Mouse (Mus musculus) gastrocnemius, adult 2 months (tissue): ENCODE data around the gene Mlkl. TPM values are rescaled to one million over a fixed set of nuclear protein-coding genes. Genes with fewer than 3 reads are reported as not detected.
A peak's percentile ranks its signal among the peaks of the same experiment; 100 is the strongest.

Experiments used
- DNase-seq: peaks from one replicate; pipeline ENCODE4 v3.0.0; 2022
- H3K27ac ChIP-seq: fragments of 200-600 bp; 2 replicates; pipeline ENCODE4 v1.8.1; 2022; ENCODE audit warnings: mild to moderate bottlenecking
- H3K4me3 ChIP-seq: fragments of 200-600 bp; 2 replicates; pipeline ENCODE4 v1.8.1; 2022; ENCODE audit warnings: mild to moderate bottlenecking, moderate library complexity
- CTCF ChIP-seq: fragments of 200-600 bp; IDR thresholded peaks from 2 replicates; pipeline ENCODE4 v1.8.1; 2022; ENCODE audit warnings: antibody characterized with exemption, mild to moderate bottlenecking, moderate library complexity
- intact Hi-C: fragments of 180-260 bp; cut with DNase I; formaldehyde crosslinking; loops from one replicate; pipeline ENCODE4 v1.15.1; 2025
- long read RNA-seq, 2 experiments: library from polyadenylated mRNA; stranded (forward); transcript quantifications; one replicate each; pipeline ENCODE4 v2.0.0; 2021
- total RNA-seq, 2 experiments: library from RNA; stranded (reverse); gene quantifications; 2 replicates each; pipeline ENCODE4 v1.2.3; 2021

The Mlkl gene
- 1 to 10 TPM in 1 of 2 experiments, under 1 TPM in 1; 0.77 to 1.4 TPM for total RNA-seq
- long read RNA-seq, experiment 1, partial matches to known transcripts, result 0 of 1 reads
- long read RNA-seq, experiment 1, other reads (novel, unspliced or antisense), result 0 of 1 reads
- long read RNA-seq, experiment 2, partial matches to known transcripts, result 0 of 1 reads
- long read RNA-seq, experiment 2, other reads (novel, unspliced or antisense), result 0 of 1 reads

DNA sequence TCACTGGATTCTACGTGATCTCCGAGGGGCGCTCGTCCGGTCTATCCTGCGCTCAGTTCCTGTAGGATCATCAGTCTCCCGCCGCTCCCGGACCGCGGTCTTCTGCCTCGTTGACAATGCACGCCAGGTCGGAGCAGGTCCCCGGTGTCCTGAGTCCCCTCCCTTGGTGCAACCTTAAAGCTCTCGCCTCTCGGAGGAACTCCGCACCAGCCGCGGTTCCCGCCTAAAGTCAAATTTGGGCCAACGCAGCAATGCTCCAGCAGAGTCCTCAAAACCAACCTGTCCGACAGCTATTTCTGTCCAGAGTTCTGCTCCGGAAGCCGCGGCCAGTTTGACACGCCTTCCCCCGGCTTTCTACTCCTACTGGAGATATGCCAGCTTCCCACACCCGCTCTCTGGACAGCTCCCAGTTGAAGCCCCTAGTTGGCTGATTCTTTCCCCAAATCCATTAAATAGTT lies at the start of gene Mlkl:
TSS of gene Mlkl (minus strand) at position 288 of the 458 bp plus-strand sequence.
- peak within 1 kb of the TSS; percentile 70 for H3K4me3 ChIP-seq
- peak within 1 kb of the TSS; percentile 78 for H3K27ac ChIP-seq
- no peak for TF ChIP-seq CTCF
- intact Hi-C loops, result no loop called here
- DNase-seq, result peak; percentile 58

GRCm38 (mm10) chr8:111385915-111386314 lies 47.9 kb upstream of the Mlkl start:
- intact Hi-C loops, result no loop called here

GRCm38 (mm10) chr8:111384628-111385027 lies 46.7 kb upstream of the Mlkl start:
- Histone ChIP-seq H3K4me3 (no peak overlapping the region), H3K27ac (no peak overlapping the region)
- intact Hi-C loops, result no loop called here
- no peak for DNase-seq
- TF ChIP-seq CTCF, result no peak

More at GRCm38 (mm10) chr8:111385915-111386314, 47.9 kb upstream of the Mlkl start:
- H3K27ac ChIP-seq, result no peak overlapping the region
- TF ChIP-seq CTCF, result no peak
- DNase-seq, result no peak
- no peak overlapping the region for H3K4me3 ChIP-seq

GRCm38 (mm10) chr8:111375192-111375591 lies 37.2 kb upstream of the Mlkl start:
- peak overlapping the region; percentile 31; the same call in 1 of the 2 replicates for H3K27ac ChIP-seq
- intact Hi-C loops, result no loop called here
- H3K4me3 ChIP-seq, result no peak overlapping the region
- no peak for TF ChIP-seq CTCF
- DNase-seq, result no peak

DNA sequence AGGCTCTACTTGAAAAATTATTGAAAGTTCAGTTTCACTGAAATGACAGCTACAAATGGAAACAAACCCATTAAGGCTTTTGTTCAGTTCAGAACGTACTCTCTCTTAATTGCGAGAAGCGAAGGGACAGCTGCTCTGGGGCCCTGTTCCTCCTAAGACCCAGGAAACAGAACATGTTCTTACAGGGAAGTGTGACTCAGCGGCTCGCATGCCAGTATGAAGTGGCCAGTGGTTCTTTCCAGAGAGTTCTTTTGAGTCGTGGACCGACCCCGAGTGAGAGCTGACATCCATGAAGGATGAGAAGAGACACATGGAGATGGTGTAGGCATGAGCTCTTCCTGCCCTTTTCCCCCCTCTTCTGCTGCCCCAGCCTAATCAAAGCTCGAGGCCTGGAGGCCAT lies 31.7 kb upstream of the Mlkl start:
- no peak for DNase-seq
- intact Hi-C loops, result no loop called here
- H3K27ac ChIP-seq, result no peak overlapping the region
- TF ChIP-seq CTCF, result no peak
- H3K4me3 ChIP-seq, result no peak overlapping the region

DNA sequence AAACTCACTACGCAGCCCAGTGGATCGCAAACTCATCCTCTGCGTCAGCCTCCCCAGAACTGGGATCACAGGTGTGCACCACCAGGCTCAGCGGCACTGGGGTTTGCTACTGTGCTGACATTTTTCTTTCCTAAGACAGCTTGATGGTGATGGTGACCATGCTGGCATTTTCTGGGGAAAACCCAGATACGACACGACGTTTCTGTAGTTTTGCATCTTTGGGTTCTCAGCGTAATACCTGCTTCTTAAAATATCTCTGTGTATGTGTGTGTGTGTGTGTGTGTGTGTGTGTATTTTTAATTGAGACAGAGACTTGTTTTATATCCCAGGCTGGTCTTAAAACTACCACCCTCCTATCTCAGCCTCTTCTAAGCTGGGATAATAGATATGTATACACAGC lies 29.4 kb upstream of the Mlkl start:
- intact Hi-C loops, result no loop called here
- peak overlapping the region; percentile 36 for H3K4me3 ChIP-seq
- DNase-seq, result no peak
- no peak for TF ChIP-seq CTCF
- peak overlapping the region; percentile 67 for H3K27ac ChIP-seq

DNA sequence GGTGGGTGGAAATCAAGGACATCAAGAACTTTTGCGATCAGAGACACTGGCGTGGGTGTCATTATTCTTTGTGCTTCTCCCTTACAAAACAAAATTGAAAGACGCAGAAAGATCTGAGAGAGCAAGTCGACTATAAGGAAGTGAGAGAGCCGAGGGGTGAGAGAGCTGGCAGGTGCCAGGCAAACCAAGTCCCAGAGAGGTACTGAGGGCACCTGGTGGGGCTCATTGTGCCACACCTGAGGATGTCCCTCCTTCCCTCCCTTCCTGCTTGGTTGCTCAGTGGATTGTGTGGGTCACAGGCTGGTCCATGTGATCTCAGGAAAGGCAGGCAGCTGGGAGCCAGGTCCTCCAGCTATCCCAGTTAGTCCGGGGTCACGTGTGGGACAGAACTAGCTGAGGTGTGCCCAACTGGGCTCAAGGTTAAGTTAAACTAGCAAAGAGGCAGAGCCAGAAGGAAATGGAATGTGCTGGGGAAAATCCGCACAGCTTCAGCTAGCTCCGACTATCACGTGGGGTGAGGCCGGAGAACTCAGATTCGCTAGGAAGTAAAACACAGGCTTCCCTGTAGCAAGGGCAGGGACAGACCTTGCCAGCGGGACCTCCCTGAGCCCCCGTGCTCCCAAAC lies 28.7 kb upstream of the Mlkl start:
- intact Hi-C loops, result no loop called here
- Histone ChIP-seq H3K27ac (peak overlapping the region; percentile 67), H3K4me3 (peak overlapping the region; percentile 36)
- TF ChIP-seq CTCF, result no peak
- DNase-seq, result peak; percentile 42

GRCm38 (mm10) chr8:111363489-111363888 lies 25.5 kb upstream of the Mlkl start:
- no peak for TF ChIP-seq CTCF
- intact Hi-C loops, result loop anchor here (5.0 kb wide), 1 partner anchor 64 kb away; no protein-coding TSS in a partner anchor
- no peak for DNase-seq
- H3K27ac ChIP-seq, result no peak overlapping the region
- H3K4me3 ChIP-seq, result no peak overlapping the region

DNA sequence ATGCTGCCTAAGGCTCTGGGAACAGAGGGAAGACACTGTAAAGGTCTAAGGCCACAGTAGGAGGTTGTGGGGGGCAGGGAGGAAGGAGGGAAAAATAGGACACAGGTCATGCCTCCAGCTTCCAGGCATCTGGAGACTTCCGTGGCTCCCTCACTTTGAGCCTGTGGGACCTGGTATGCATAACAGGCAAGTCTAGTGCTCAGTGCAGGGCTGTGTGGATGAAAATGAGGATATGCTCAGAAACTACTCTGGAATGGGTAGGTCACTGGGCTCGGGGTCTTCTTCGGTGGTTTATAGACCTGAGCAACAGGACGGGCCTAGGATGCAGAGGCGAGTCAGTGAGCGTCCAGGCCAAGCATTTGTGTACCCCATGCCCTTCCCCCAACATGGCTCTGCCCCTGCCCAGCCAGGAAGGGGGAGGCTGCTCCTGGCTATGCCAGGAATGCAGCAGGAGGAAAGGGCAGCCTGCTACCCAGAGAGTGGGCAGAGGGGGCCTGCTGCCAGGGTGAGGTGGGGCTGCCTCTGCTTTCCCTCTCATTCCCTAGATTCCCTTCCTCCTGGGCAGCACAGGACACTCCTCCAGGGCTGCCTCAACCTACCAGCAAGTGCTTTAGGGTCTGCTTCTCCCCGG lies 22.7 kb upstream of the Mlkl start:
- DNase-seq, result no peak
- Histone ChIP-seq H3K27ac (peak overlapping the region; percentile 20; the same call in 1 of the 2 replicates), H3K4me3 (no peak overlapping the region)
- TF ChIP-seq CTCF, result no peak
- intact Hi-C loops, result loop anchor here (5.0 kb wide), 1 partner anchor 67 kb away; no protein-coding TSS in a partner anchor

GRCm38 (mm10) chr8:111359936-111360335 lies 22.0 kb upstream of the Mlkl start:
- intact Hi-C loops, result loop anchor here (5.0 kb wide), 1 partner anchor 67 kb away; no protein-coding TSS in a partner anchor
- no peak for DNase-seq
- no peak for TF ChIP-seq CTCF
- no peak overlapping the region; the same call in 1 of the 2 replicates for H3K27ac ChIP-seq
- H3K4me3 ChIP-seq, result no peak overlapping the region

DNA sequence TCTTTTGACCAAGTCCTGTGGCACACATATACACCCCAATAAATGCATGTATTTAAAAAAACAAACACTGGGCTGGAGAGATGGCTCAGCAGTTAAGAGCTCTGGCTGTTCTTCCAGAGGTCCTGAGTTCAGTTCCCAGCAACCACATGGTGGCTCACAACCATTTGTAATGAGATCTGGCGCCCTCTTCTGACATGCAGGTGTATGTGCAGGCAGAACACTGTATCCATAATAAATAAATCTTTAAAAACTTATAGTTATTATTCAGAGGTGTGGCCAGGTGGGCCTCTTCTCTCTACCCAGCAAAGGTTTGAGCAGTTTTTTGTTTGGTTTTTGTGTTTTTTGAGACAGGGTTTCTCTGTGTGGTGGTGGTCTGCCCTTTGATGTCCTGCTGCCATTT lies 20.9 kb upstream of the Mlkl start:
- TF ChIP-seq CTCF, result peak; percentile 17; the same call in 1 of the 2 replicates
- DNase-seq, result no peak
- Histone ChIP-seq H3K27ac (no peak overlapping the region), H3K4me3 (no peak overlapping the region)
- intact Hi-C loops, result no loop called here

DNA sequence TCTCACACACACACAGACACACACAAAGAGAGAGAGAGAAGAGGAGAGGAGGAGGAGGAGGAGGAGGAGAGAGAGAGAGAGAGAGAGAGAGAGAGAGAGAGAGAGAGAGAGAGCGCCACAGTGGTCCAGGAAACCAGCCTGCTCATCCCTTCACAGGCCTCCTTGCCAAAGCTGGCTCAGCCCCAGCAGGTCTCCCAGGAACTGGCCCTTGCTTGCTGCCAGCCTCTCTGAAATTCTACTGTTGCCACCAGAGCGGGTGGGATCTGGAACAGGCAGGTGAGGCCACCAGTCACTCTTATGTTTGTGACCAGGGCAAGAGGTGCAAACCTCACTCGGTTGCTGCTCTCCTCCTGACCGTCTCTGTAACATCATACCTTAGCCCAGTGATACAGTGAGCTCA lies 19.5 kb upstream of the Mlkl start:
- DNase-seq, result no peak
- intact Hi-C loops, result no loop called here
- H3K4me3 ChIP-seq, result no peak overlapping the region
- H3K27ac ChIP-seq, result no peak overlapping the region
- no peak for TF ChIP-seq CTCF

- intact Hi-C loops, result no loop called here
- no peak overlapping the region for H3K4me3 ChIP-seq
- no peak overlapping the region for H3K27ac ChIP-seq
- no peak for TF ChIP-seq CTCF
- no peak for DNase-seq
Measured at GRCm38 (mm10) chr8:111353497-111353896, 15.5 kb upstream of the Mlkl start.
